Mouse (Mus musculus) adrenal gland, adult 8-10 months (tissue): Measurements from ENCODE around the gene Mesp1. TPM values are rescaled to one million over a fixed set of nuclear protein-coding genes. Genes with fewer than 3 reads are reported as not detected.
"Not testable (repeated sequence)": the region's sequence is repeated elsewhere in the genome, so short reads cannot be mapped to it uniquely, and the experiment has no call there.

ENCODE experiments used
- DNase-seq: peaks from one replicate; pipeline ENCODE4 v3.0.0; 2022
- total RNA-seq, 4 experiments: library from RNA; stranded (reverse); gene quantifications; 2 replicates each; pipeline ENCODE4 v1.2.4; 2022

Mesp1 gene
- total RNA-seq, 4 experiments from 2014 or later: not detected

- DNase-seq: not testable (repeated sequence)
Measured at GRCm38 (mm10) chr7:79789812-79790211, 3.8 kb downstream of the Mesp1 start.

- DNase-seq: peak; percentile 47
Measured at GRCm38 (mm10) chr7:79786295-79786694, 7.3 kb downstream of the Mesp1 start.

- DNase-seq: no peak
Measured at GRCm38 (mm10) chr7:79782516-79782855, 11.1 kb downstream of the Mesp1 start.

GRCm38 (mm10) chr7:79781826-79782515 is 11.6 kb downstream of the Mesp1 start:
- DNase-seq: no peak

GRCm38 (mm10) chr7:79780647-79781626 is 12.7 kb downstream of the Mesp1 start:
- DNase-seq: peak; percentile 65

GRCm38 (mm10) chr7:79771561-79772512 is 21.8 kb downstream of the Mesp1 start:
- no peak for DNase-seq

GRCm38 (mm10) chr7:79769664-79770063 is 23.9 kb downstream of the Mesp1 start:
- DNase-seq: no peak

GRCm38 (mm10) chr7:79765991-79766390 is 27.6 kb downstream of the Mesp1 start:
- DNase-seq: no peak

GRCm38 (mm10) chr7:79762106-79762505 is 31.5 kb downstream of the Mesp1 start:
- no peak for DNase-seq

GRCm38 (mm10) chr7:79761124-79761876 is 32.3 kb downstream of the Mesp1 start:
- no peak for DNase-seq

GRCm38 (mm10) chr7:79759766-79760165 is 33.8 kb downstream of the Mesp1 start:
- DNase-seq: no peak

- DNase-seq: peak; percentile 60
Measured at GRCm38 (mm10) chr7:79758176-79758575, 35.4 kb downstream of the Mesp1 start.

GRCm38 (mm10) chr7:79756334-79756733 is 37.3 kb downstream of the Mesp1 start:
- DNase-seq: no peak

- no peak for DNase-seq
Measured at GRCm38 (mm10) chr7:79749511-79749910, 44.1 kb downstream of the Mesp1 start.

- DNase-seq: no peak
Measured at GRCm38 (mm10) chr7:79747659-79748058, 45.9 kb downstream of the Mesp1 start.

- no peak for DNase-seq
Measured at GRCm38 (mm10) chr7:79744585-79744984, 49.0 kb downstream of the Mesp1 start.

GRCm38 (mm10) chr7:79744051-79744450 is 49.5 kb downstream of the Mesp1 start:
- DNase-seq: no peak

- DNase-seq: peak; percentile 85
Measured at GRCm38 (mm10) chr7:79742659-79743536, 50.7 kb downstream of the Mesp1 start, which contains the start of the genes Pex11a and Wdr93. Gene Pex11a (minus strand): TSS chr7:79743131. Gene Wdr93 (plus strand): TSS chr7:79743163.

GRCm38 (mm10) chr7:79742277-79742658 is 51.3 kb downstream of the Mesp1 start:
- DNase-seq: no peak
